Mouse (Mus musculus): ENCODE measurements around the gene Gm1673. TPM values are rescaled to one million over a fixed set of nuclear protein-coding genes. Genes with fewer than 3 reads are reported as not detected.
A peak's percentile ranks its signal among the peaks of the same experiment; 100 is the strongest.

Gene Gm1673
- polyA plus RNA-seq, 1 experiment, result 493 TPM

DNA sequence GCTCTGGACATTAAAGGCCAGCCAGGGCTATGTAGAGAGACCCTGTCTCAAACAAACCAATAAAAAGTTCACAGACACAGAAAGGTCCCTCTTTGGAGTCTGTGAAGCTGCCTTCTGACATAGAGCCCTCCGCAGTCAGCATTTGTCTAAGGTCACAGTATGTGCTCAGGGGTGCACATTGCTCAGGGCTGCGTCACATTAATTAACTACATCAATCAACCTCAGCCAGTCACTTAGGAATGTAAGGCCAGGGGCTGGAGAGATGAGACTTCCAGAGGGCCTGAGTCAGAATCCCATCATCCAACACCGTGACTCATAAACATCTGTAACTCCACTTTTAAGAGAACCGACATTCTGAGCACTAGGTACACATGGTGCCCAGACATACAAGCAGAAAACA lies 27.4 kb upstream of the Gm1673 start:
- no peak for DNase-seq (ENCODE audit: low read depth)
- no peak for TF ChIP-seq CTCF (IDR thresholded peaks at IDR 0.05; ENCODE audit: borderline replicate concordance, extremely low read depth, insufficient read depth, insufficient read length)
- no peak for TF ChIP-seq POLR2A (IDR thresholded peaks at IDR 0.05; ENCODE audit: borderline replicate concordance, extremely low read depth, insufficient read depth, insufficient read length, poor library complexity, severe bottlenecking)

DNA sequence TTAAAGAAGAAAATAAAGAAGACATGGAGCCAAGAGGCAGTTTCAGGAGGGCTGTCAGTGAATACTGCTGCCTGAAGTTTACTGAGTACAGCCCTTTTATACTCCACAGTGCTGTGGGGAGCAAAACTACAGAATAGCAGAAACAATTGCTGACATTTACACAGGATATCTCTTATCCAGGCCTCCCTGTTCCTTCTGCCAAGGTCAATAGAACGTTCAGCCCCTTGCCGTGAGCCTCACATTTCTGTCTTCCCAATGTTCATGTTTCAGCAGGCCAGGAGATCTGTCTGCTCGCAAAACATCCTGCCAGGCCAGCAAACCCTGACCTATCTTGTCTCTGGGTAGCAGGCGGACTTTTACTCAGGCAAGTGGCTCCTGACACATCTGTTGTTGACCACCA lies 23.9 kb upstream of the Gm1673 start:
- TF ChIP-seq CTCF (IDR thresholded peaks at IDR 0.05; ENCODE audit: borderline replicate concordance, extremely low read depth, insufficient read depth, insufficient read length) (no peak), POLR2A (IDR thresholded peaks at IDR 0.05; ENCODE audit: borderline replicate concordance, extremely low read depth, insufficient read depth, insufficient read length, poor library complexity, severe bottlenecking) (no peak)
- no peak for DNase-seq (ENCODE audit: low read depth)

DNA sequence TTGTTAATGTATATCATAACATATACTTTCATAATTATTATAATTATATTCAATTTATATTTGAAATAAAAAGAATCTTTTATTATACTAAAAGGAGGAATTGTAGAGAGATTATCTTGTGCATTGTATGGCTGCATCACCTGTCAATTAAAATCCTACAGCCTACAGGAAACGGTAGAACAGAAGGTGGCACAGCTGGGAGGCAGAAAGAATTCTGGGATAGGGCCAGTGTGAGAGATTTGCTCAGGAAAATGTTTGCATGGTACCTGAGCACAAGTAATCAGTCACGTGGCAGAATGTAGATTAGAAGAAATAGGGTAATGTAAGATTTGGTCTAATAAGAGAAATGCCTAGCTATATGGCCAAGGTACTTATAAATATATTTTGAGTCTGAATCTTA lies 8.5 kb upstream of the Gm1673 start:
- TF ChIP-seq CTCF (IDR thresholded peaks at IDR 0.05; ENCODE audit: borderline replicate concordance, extremely low read depth, insufficient read depth, insufficient read length) (no peak), POLR2A (IDR thresholded peaks at IDR 0.05; ENCODE audit: borderline replicate concordance, extremely low read depth, insufficient read depth, insufficient read length, poor library complexity, severe bottlenecking) (no peak)
- no peak for DNase-seq (ENCODE audit: low read depth)

DNA sequence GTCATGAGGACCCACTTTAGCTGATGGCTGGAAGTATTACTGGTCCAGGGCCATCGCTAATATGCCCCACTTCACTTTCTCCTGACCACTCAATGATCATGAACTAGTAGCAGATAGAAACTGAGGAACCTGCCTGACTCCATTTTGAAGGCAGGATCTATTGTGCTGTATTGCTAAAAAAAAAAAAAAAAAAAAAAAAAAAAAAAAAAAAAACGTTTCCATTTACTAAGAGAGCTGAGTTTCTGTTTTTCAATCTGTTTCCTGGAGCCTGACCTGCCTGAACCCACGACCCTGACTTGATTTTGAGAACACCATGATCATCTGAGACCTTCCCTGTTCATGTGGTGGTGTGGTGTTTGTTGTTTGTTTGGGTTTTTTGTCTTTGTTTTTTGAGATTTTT lies 7.0 kb upstream of the Gm1673 start:
- no peak for DNase-seq (ENCODE audit: low read depth)
- no peak for TF ChIP-seq CTCF (IDR thresholded peaks at IDR 0.05; ENCODE audit: borderline replicate concordance, extremely low read depth, insufficient read depth, insufficient read length)
- TF ChIP-seq POLR2A (IDR thresholded peaks at IDR 0.05; ENCODE audit: borderline replicate concordance, extremely low read depth, insufficient read depth, insufficient read length, poor library complexity, severe bottlenecking), result no peak

DNA sequence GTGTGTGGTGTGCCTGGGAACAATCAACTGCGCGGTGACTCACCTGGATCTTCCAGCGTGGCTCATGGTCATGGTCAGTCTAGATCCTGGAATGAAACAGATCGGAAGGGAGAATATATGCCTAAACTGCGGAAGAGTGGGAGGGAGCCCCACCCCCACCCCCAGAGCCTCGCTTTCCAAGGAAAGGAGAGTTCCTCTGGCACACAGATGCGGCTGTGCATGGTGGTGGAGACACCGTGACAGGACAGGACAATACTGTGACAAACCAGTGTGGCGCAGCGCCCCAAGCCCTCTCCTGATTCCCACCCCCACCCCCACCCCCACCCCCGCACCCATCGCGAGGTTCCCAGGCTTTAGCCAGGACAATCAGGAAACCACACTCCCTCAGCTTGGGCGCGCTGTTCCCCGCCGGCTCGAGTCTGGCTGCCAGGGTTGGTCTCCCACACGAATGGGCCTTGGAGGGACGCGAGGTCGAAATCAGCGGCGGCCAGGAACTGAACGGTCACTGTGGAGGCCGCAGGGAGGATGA lies 438 bp upstream of the Gm1673 start:
- DNase-seq (ENCODE audit: low read depth), result peak; percentile 37
- TF ChIP-seq POLR2A (IDR thresholded peaks at IDR 0.05; ENCODE audit: borderline replicate concordance, extremely low read depth, insufficient read depth, insufficient read length, poor library complexity, severe bottlenecking), result no peak
- no peak for TF ChIP-seq CTCF (IDR thresholded peaks at IDR 0.05; ENCODE audit: borderline replicate concordance, extremely low read depth, insufficient read depth, insufficient read length)

DNA sequence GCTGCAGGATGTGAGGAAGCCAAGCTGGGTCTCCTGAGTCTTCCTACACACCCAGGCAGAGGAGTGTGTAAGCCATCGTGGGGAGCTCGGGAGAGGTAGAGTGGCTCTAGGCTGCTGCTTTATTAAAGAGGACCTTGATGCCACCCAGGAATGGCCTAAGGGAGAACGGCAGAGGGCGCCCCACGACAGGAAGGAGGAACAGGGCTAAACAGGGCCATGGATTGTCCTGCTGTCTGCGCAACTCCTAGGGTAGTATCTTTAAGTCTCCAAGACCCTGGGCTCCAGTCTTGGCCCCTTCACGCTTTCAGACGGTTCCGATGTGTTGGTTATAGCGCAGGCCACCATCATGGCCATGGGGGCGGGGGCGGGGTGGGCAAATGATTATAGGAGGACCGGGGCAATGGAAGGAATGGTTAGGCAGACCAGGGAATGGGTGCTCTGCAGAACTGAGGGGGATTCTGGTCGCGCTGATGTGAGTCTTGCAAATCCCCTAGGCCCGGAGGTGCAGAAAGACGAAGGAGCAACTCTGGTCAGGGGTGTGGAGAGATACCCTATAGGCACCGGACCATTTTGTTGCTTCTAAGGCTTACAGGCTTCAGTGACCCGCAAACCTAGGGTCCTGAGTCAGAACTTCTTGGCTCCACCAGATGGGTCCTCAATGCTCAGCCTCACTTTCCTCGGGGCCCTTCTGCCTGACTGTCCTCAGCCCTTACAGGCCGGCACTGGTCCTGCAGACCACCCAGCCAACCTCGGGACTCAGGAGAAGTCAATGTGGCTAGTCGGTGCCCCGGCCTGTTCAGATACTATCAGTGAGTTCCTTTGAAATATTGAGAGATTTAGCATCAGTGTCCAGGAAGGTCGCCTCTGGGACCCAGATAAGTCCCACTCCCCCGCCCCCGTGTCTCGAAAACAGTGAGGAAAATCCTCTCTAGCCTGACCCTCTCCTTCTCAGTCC lies 11.7 kb downstream of the Gm1673 start:
- TF ChIP-seq CTCF (IDR thresholded peaks at IDR 0.05; ENCODE audit: borderline replicate concordance, extremely low read depth, insufficient read depth, insufficient read length) (peak; percentile 71), POLR2A (IDR thresholded peaks at IDR 0.05; ENCODE audit: borderline replicate concordance, extremely low read depth, insufficient read depth, insufficient read length, poor library complexity, severe bottlenecking) (no peak)
- peak; percentile 75 for DNase-seq (ENCODE audit: low read depth)

DNA sequence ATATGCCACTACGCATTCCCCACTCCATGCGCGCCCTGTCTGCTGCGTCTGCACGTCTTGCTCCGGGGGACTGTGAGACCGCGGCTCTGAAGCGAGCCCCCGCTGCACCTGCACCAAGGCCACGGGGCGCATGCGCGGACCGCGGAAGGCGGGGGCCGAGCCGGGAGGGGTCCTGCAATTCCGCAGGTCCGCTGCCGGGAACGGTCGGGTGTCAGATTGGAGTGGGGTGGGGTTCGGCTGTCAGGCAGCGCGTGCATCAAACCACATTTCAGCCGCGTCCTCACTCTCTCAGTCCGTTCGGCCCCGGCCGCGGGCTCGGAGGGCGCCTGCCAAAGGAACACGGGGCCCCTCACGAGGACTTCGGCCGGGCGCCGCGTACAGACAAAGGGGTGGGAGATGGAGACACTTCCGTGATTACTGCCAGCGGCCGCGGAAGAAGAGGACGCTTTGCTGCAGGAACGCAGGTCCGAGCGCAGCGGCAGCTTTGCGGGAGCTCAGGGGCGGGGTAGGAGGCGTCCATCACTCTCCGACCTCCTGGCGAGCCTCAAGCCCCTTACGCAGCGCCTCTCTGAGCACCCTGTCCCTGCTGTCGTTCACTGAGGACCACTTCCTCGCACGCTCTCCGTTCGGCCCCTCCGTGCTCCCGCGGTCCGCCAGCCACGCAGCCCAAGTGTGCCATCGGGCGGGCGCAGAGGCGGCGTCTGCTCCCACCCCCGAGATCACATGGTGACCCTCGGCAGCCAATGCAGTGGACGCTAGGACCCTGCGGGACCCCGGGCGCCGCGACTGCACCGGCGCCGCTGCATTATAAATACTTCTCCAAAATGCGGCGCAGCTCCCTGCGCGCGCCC lies 12.8 kb downstream of the Gm1673 start, which contains the start of gene Nat8l:
Gene Nat8l (plus strand): TSS at position 142 of the 851 bp plus-strand sequence.
- TF ChIP-seq POLR2A (IDR thresholded peaks at IDR 0.05; ENCODE audit: borderline replicate concordance, extremely low read depth, insufficient read depth, insufficient read length, poor library complexity, severe bottlenecking) (peak; percentile 68), CTCF (IDR thresholded peaks at IDR 0.05; ENCODE audit: borderline replicate concordance, extremely low read depth, insufficient read depth, insufficient read length) (no peak)
- peak; percentile 96 for DNase-seq (ENCODE audit: low read depth)

DNA sequence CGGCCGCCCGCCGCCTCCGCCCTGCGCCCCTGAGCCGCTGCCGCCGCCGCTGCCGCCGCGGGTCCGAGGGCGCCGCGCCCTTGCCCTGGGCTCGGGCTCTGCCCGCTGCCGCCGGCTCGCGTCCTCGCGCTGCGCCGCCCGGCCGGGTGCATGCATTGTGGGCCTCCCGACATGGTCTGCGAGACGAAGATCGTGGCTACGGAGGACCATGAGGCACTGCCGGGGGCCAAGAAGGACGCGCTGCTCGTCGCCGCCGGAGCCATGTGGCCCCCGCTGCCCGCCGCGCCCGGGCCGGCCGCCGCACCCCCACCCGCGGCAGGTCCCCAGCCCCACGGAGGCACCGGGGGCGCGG lies 13.4 kb downstream of the Gm1673 start:
- DNase-seq (ENCODE audit: low read depth), result no peak
- TF ChIP-seq CTCF (IDR thresholded peaks at IDR 0.05; ENCODE audit: borderline replicate concordance, extremely low read depth, insufficient read depth, insufficient read length), result no peak
- TF ChIP-seq POLR2A (IDR thresholded peaks at IDR 0.05; ENCODE audit: borderline replicate concordance, extremely low read depth, insufficient read depth, insufficient read length, poor library complexity, severe bottlenecking), result no peak

DNA sequence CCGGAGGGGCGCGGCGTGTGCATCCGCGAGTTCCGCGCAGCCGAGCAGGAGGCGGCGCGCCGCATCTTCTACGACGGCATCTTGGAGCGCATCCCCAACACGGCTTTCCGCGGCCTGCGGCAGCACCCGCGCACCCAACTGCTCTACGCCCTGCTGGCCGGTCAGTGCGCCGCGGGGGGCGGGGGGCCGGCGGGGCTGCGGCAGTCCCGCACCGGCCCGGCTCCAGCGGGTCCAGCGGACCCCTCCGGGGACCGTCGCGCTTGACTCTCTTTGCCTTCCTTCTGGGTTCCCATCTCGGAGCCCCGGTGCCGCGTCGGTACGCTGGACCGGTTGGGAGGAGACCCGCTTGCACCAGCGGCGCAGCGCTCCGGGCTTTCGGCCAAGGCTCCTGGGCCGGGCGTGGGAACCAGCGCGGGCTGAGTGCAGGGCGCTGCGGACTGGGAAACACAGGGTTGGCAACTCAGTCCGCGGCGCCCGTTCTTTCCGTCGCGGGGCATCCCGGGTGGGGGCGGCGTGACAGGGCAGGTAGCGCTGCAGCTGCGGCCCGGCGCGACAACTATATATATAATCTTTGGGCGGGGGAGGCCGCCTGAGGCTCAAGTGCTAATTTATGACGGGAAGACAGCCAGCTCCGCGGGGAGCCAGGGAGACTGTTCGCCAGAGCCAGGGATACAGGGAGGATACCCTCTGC lies 14.0 kb downstream of the Gm1673 start:
- TF ChIP-seq POLR2A (IDR thresholded peaks at IDR 0.05; ENCODE audit: borderline replicate concordance, extremely low read depth, insufficient read depth, insufficient read length, poor library complexity, severe bottlenecking), result no peak
- TF ChIP-seq CTCF (IDR thresholded peaks at IDR 0.05; ENCODE audit: borderline replicate concordance, extremely low read depth, insufficient read depth, insufficient read length), result no peak
- DNase-seq (ENCODE audit: low read depth), result peak; percentile 75

DNA sequence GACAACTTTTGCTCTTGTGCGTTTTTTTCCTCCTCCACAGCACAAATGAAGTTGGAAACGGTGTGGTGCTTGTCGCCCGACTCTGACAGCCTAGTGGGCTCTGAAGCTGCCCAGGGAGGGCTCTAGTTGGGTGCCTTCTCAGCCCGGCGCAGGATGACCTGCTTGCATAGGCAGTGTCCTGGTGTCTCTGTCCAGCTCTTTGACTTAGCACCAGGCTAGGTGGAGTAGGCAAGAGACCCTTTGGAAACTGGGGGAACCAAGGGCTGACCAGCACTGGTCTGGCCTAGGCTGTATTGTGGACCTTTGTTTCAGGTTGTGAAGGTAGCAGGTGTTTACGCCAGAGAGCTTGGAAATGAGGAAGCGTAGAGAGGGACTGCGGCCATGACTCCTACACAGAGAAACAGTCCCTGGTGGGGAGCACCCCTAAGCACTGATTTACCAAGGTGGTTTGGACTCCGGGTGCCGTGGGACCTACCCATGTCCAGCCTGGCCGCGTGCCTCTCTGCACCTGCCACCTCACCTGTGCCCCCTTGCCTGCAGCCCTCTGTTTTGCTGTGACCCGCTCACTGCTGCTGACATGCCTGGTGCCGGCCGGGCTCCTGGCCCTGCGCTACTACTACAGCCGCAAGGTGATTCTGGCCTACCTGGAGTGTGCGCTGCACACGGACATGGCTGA lies 14.7 kb downstream of the Gm1673 start:
- DNase-seq (ENCODE audit: low read depth), result no peak
- no peak for TF ChIP-seq POLR2A (IDR thresholded peaks at IDR 0.05; ENCODE audit: borderline replicate concordance, extremely low read depth, insufficient read depth, insufficient read length, poor library complexity, severe bottlenecking)
- TF ChIP-seq CTCF (IDR thresholded peaks at IDR 0.05; ENCODE audit: borderline replicate concordance, extremely low read depth, insufficient read depth, insufficient read length), result no peak
